Mouse (Mus musculus) lung, embryonic 14.5 days (tissue): ENCODE data around the gene Tenm3. TPM values are rescaled to one million over a fixed set of nuclear protein-coding genes. Genes with fewer than 3 reads are reported as not detected.

Experiments used
- ATAC-seq: fragments of 200-750 bp; cut with Nextera tagmentation; 2 replicates; pipeline ENCODE4 v1.8.0; 2017; ENCODE audit warnings: mild to moderate bottlenecking, moderate TSS enrichment, moderate library complexity; ENCODE audit not compliant: insufficient read depth
- DNase-seq: peaks from one replicate; pipeline ENCODE4 v3.0.0-alpha.2; 2015
- H3K27ac ChIP-seq: fragments of 300-500 bp; sonication (generic); 2 replicates; pipeline ENCODE4 v1.5.1; 2014; ENCODE audit warnings: low read depth, mild to moderate bottlenecking, moderate library complexity
- H3K27me3 ChIP-seq: fragments of 300-500 bp; sonication (generic); 2 replicates; pipeline ENCODE4 v1.6.1; 2014; ENCODE audit warnings: low read length, control low read depth; ENCODE audit not compliant: insufficient read depth
- H3K36me3 ChIP-seq: fragments of 300-500 bp; sonication (generic); 2 replicates; pipeline ENCODE4 v1.6.1; 2014; ENCODE audit warnings: control low read depth; ENCODE audit not compliant: insufficient read depth
- H3K4me1 ChIP-seq: fragments of 300-500 bp; sonication (generic); 2 replicates; pipeline ENCODE4 v1.6.1; 2014; ENCODE audit warnings: antibody characterized with exemption, control low read depth; ENCODE audit not compliant: insufficient read depth
- H3K4me2 ChIP-seq: fragments of 300-500 bp; sonication (generic); 2 replicates; pipeline ENCODE4 v1.6.1; 2014; ENCODE audit warnings: mild to moderate bottlenecking
- H3K4me3 ChIP-seq: fragments of 300-500 bp; sonication (generic); 2 replicates; pipeline ENCODE4 v1.5.1; 2014; ENCODE audit warnings: low read depth, low read length
- H3K9ac ChIP-seq: fragments of 300-500 bp; sonication (generic); 2 replicates; pipeline ENCODE4 v1.6.1; 2014
- H3K9me3 ChIP-seq: fragments of 300-500 bp; sonication (generic); 2 replicates; pipeline ENCODE4 v1.6.1; 2016; ENCODE audit warnings: low read depth, low read length, control low read depth
- CTCF ChIP-seq: IDR thresholded peaks from 2 replicates; pipeline ENCODE4 v1.5.1; 2016; ENCODE audit warnings: antibody characterized with exemption, low read depth
- WGBS: fragments of 180-500 bp; shearing (Covaris S2); extraction: QIAGEN DNeasy Blood & Tissue Kit; methylation state at CpG from one replicate; pipeline ENCODE4 v1.1.7; 2014; 5-methylcytosine and 5-hydroxymethylcytosine counted together
- polyA plus RNA-seq: library from polyadenylated mRNA; unstranded; fragments of >200 nt; fragmentation: Nextera tagmentation; extraction: Ambion mirVana; gene quantifications from 2 replicates; pipeline ENCODE4 v1.2.1, GENCODE M21; 2014

Tenm3 gene
- polyA plus RNA-seq, 1 experiment from 2014 or later, result 9.8 TPM

DNA sequence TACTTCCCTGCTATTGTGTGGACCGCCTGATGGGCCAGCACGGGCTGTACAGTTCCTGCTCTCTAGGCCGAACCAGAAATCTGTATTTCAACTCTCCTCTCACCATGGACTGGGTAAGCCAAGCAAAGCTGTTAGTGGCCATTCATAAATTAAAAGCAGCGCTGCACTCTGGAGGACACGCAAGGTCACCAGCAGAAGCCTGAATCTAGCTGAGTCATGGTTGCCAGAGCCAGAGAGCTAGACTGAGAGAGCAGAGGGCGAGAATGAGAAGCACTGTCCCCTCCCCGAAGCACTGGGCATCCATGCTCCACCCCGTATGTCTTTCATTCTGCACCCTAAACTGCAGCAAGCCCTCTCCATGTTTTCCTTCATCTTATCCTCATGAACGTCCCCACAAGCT, 16.3 kb downstream of the Tenm3 start:
- Histone ChIP-seq H3K9me3 (no peaks in the 10 kb centered on the region), H3K9ac (no peak overlapping the region), H3K27me3 (no peaks in the 10 kb centered on the region; the same call in 1 of the 2 replicates), H3K4me3 (no peak overlapping the region), H3K27ac (no peak overlapping the region), H3K4me2 (no peak overlapping the region), H3K36me3 (no peaks in the 10 kb centered on the region), H3K4me1 (no peaks in the 10 kb centered on the region)
- WGBS, result 61% methylated on average over 9 of the region's 9 CpGs
- DNase-seq (no peak), ATAC-seq (no peak)
- TF ChIP-seq CTCF, result no peak

GRCm38 (mm10) chr8:48825666-48826065, 18.1 kb downstream of the Tenm3 start:
- ATAC-seq (no peak), DNase-seq (no peak)
- no peaks in the 10 kb centered on the region; the same call in 1 of the 2 replicates for H3K27me3 ChIP-seq
- 77% methylated on average over 7 of the region's 7 CpGs for WGBS
- H3K4me3 ChIP-seq, result no peak overlapping the region
- no peak overlapping the region for H3K27ac ChIP-seq
- H3K4me1 ChIP-seq, result no peaks in the 10 kb centered on the region
- no peak overlapping the region for H3K4me2 ChIP-seq
- no peak overlapping the region for H3K9ac ChIP-seq
- no peaks in the 10 kb centered on the region for H3K36me3 ChIP-seq
- TF ChIP-seq CTCF, result no peak
- H3K9me3 ChIP-seq, result no peaks in the 10 kb centered on the region

DNA sequence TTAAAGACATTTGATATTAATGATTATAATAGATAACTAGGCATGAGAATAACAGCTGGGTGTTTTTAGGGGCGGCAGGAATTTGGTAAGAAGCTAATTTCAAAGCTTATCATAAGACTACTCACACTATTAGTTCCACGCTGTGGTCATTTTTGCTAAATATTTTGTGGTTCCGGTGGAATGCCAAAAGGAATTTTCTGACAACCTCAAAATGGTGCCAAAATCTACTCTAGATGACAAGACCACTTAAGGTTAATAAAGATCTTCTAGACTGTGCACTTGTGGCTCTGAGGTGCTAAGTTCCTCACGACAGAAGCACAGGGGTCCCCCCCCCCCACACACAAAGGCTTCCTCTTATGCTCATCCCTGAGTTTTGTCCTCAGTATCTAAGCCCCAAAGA, 21.5 kb downstream of the Tenm3 start:
- H3K27me3 ChIP-seq, result no peaks in the 10 kb centered on the region
- no peak overlapping the region for H3K4me3 ChIP-seq
- no peak for ATAC-seq
- WGBS, result 74% methylated on average over 4 of the region's 4 CpGs
- no peaks in the 10 kb centered on the region for H3K4me1 ChIP-seq
- no peak overlapping the region for H3K9ac ChIP-seq
- H3K9me3 ChIP-seq, result no peaks in the 10 kb centered on the region
- no peak for DNase-seq
- no peaks in the 10 kb centered on the region for H3K36me3 ChIP-seq
- no peak overlapping the region for H3K4me2 ChIP-seq
- no peak for TF ChIP-seq CTCF
- no peak overlapping the region for H3K27ac ChIP-seq

- peak; percentile 58 for DNase-seq
- peak overlapping the region; percentile 4; the same call in 1 of the 2 replicates for H3K4me2 ChIP-seq
- WGBS, result 17% methylated on average over 6 of the region's 6 CpGs
- H3K36me3 ChIP-seq, result no peaks in the 10 kb centered on the region
- no peak overlapping the region for H3K4me3 ChIP-seq
- no peak for TF ChIP-seq CTCF
- H3K27ac ChIP-seq, result no peak overlapping the region
- no peaks in the 10 kb centered on the region for H3K9me3 ChIP-seq
- H3K27me3 ChIP-seq, result no peaks in the 10 kb centered on the region
- peak; percentile 63 for ATAC-seq
- H3K9ac ChIP-seq, result no peak overlapping the region
- no peaks in the 10 kb centered on the region for H3K4me1 ChIP-seq
Measured at GRCm38 (mm10) chr8:48819962-48820361, 23.8 kb downstream of the Tenm3 start.

GRCm38 (mm10) chr8:48819348-48819747, 24.4 kb downstream of the Tenm3 start:
- WGBS, result 27% methylated on average over 5 of the region's 5 CpGs
- DNase-seq, result peak; percentile 82
- H3K4me2 ChIP-seq, result peak overlapping the region; percentile 37

DNA sequence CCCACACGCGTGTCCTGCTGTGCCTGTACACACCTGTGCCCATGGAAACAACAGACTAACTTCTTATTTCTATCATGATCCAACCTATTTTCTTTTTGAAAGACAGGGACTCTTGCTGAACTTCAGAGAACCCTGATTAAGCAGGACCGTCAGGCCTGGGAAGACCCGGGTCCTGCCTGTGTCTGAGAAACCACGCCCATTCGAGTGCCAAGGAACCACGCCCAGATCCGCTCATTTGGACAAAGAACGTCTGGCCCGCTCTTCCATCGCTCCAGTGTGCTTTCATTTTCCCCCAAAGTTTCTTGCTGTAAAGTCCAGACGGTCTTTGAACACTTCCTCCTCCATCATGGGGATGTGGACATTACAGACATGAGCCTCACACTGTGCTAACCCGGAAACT, 26.8 kb downstream of the Tenm3 start:
- TF ChIP-seq CTCF, result no peak
- ATAC-seq (no peak), DNase-seq (peak; percentile 34)
- H3K27me3 ChIP-seq, result no peaks in the 10 kb centered on the region
- H3K9me3 ChIP-seq, result no peaks in the 10 kb centered on the region
- H3K9ac ChIP-seq, result no peak overlapping the region
- no peaks in the 10 kb centered on the region for H3K36me3 ChIP-seq
- H3K27ac ChIP-seq, result no peak overlapping the region
- 56% methylated on average over 13 of the region's 13 CpGs for WGBS
- no peaks in the 10 kb centered on the region for H3K4me1 ChIP-seq
- peak overlapping the region; percentile 23; the same call in 1 of the 2 replicates for H3K4me2 ChIP-seq
- no peak overlapping the region for H3K4me3 ChIP-seq

More at GRCm38 (mm10) chr8:48819348-48819747, 24.4 kb downstream of the Tenm3 start:
- Histone ChIP-seq H3K4me3 (peak overlapping the region; percentile 2; the same call in 1 of the 2 replicates), H3K27me3 (no peaks in the 10 kb centered on the region), H3K36me3 (no peaks in the 10 kb centered on the region), H3K9ac (no peak overlapping the region), H3K4me1 (no peaks in the 10 kb centered on the region), H3K27ac (0 out of 2 replicates have a peak overlapping the region, but pooled peaks have one; percentile 4), H3K9me3 (no peaks in the 10 kb centered on the region)
- TF ChIP-seq CTCF, result no peak
- ATAC-seq, result peak; percentile 90; the same call in 1 of the 2 replicates

DNA sequence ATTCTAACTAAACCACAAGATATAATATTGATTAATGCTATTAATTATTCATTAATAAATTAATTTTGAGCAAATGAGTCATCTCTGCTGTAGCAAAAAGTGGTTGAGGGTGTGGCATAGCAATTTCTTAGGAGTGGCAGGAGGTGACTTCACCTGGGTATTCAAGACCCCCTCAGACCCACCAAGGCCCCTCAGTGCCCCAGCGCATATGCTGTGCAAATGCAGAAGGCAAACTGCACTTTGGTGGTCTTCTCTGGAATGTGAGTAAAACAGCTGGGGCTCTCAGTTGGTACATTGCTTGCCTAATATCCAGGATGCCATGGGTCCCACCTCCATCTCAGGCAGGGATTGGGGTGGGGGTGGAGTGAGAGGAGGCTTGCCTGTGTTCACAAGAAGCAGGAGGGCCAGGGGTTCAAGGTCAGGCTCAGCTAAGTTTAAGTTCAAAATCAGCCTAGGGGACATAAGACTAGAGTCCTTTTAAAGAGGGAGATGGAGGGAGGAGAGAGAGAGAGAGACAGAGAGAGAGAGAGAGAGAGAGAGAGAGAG, 31.5 kb downstream of the Tenm3 start:
- Histone ChIP-seq H3K4me1 (no peaks in the 10 kb centered on the region), H3K4me2 (no peak overlapping the region), H3K9me3 (no peaks in the 10 kb centered on the region), H3K4me3 (no peak overlapping the region), H3K9ac (no peak overlapping the region), H3K36me3 (no peaks in the 10 kb centered on the region), H3K27me3 (no peaks in the 10 kb centered on the region), H3K27ac (no peak overlapping the region)
- no peak for ATAC-seq
- WGBS, result 100% methylated on average over 1 of the region's 1 CpGs
- DNase-seq, result no peak
- TF ChIP-seq CTCF, result no peak

GRCm38 (mm10) chr8:48810615-48811014, 33.1 kb downstream of the Tenm3 start:
- Histone ChIP-seq H3K4me3 (no peak overlapping the region), H3K4me2 (no peak overlapping the region), H3K27me3 (no peaks in the 10 kb centered on the region), H3K9ac (no peak overlapping the region), H3K27ac (no peak overlapping the region), H3K9me3 (no peaks in the 10 kb centered on the region), H3K36me3 (no peaks in the 10 kb centered on the region), H3K4me1 (no peaks in the 10 kb centered on the region)
- ATAC-seq (no peak), DNase-seq (no peak)
- no peak for TF ChIP-seq CTCF
- WGBS, result 88% methylated on average over 1 of the region's 1 CpGs
